Comparison of ENCODE assay signal across 8 mouse cellular contexts in genomic region chr5:67756138-67756537, GRCm38 (mm10).
DNase-seq lines count a peak whose midpoint lies in the region; ATAC-seq and TF ChIP-seq lines count a peak whose summit lies in the region.

No protein-coding gene starts in this region.

- peaks cover 11% of the 10 kb centered on the region for H3K4me1 ChIP-seq in midbrain, embryonic 14.5 days (ENCODE audit: control insufficient read depth, insufficient read depth, low read length)
- peaks cover 15% of the 10 kb centered on the region for H3K4me1 ChIP-seq in midbrain, embryonic 16.5 days (ENCODE audit: control insufficient read depth, insufficient read depth, low read length)
- H3K4me1 ChIP-seq in bone marrow, adult 2 months (ENCODE audit: control insufficient read depth, insufficient read depth, low read length), result no peaks in the 10 kb centered on the region
- H3K4me1 ChIP-seq in embryonic facial prominence, embryonic 11.5 days (ENCODE audit: control insufficient read depth, insufficient read depth, low read length), result no peaks in the 10 kb centered on the region

- H3K36me3 ChIP-seq in midbrain, embryonic 14.5 days (ENCODE audit: control insufficient read depth, insufficient read depth, low read length), result peaks cover 11% of the 10 kb centered on the region
- H3K36me3 ChIP-seq in midbrain, embryonic 16.5 days (ENCODE audit: control insufficient read depth, insufficient read depth, low read length), result peaks cover 8% of the 10 kb centered on the region
- no peaks in the 10 kb centered on the region for H3K36me3 ChIP-seq in embryonic facial prominence, embryonic 11.5 days (replicated peaks; ENCODE audit: control insufficient read depth, insufficient read depth, low read depth, low read length)

- no peaks in the 10 kb centered on the region for H3K9me3 ChIP-seq in midbrain, embryonic 14.5 days (ENCODE audit: control insufficient read depth, low read length)
- no peaks in the 10 kb centered on the region for H3K9me3 ChIP-seq in midbrain, embryonic 16.5 days (replicated peaks; ENCODE audit: control insufficient read depth, low read length, poor library complexity, severe bottlenecking)
- no peaks in the 10 kb centered on the region for H3K9me3 ChIP-seq in embryonic facial prominence, embryonic 11.5 days (replicated peaks; ENCODE audit: control insufficient read depth, low read length)

- no peak overlapping the region for H3K27ac ChIP-seq in midbrain, embryonic 14.5 days (replicated peaks; ENCODE audit: low read depth, low read length)
- no peak overlapping the region for H3K27ac ChIP-seq in midbrain, embryonic 16.5 days (ENCODE audit: low read length)
- H3K27ac ChIP-seq in bone marrow, adult 2 months (ENCODE audit: control insufficient read depth, insufficient read depth, low read depth, low read length, poor library complexity), result no peak overlapping the region
- no peak overlapping the region for H3K27ac ChIP-seq in embryonic facial prominence, embryonic 11.5 days (replicated peaks; ENCODE audit: low read depth, low read length)

- DNase-seq in frontal cortex, postnatal 25 days (ENCODE audit: low spot score in 2 of 2), result no peak
- peak; percentile 78 for DNase-seq in midbrain, embryonic 14.5 days
- peak; percentile 57 for DNase-seq in embryonic facial prominence, embryonic 11.5 days (ENCODE audit: low spot score)
- peak; percentile 14 to 22 for DNase-seq in lung, adult 18-20 months
- peak; percentile 56 for DNase-seq in testis, postnatal 10 days (ENCODE audit: low spot score)

- TF ChIP-seq POLR2A in bone marrow, adult 2 months (IDR thresholded peaks at IDR 0.05; ENCODE audit: borderline replicate concordance, control insufficient read depth, low read depth, low read length), result no peak

- H3K9ac ChIP-seq in midbrain, embryonic 14.5 days (replicated peaks; ENCODE audit: low read length), result no peak overlapping the region
- no peak overlapping the region for H3K9ac ChIP-seq in midbrain, embryonic 16.5 days (ENCODE audit: low read depth, low read length)
- no peak overlapping the region for H3K9ac ChIP-seq in embryonic facial prominence, embryonic 11.5 days (replicated peaks; ENCODE audit: low read length)

- peak; percentile 53; the same call in 1 of the 2 replicates for ATAC-seq in frontal cortex, adult (ENCODE audit: low TSS enrichment)
- no peak for ATAC-seq in midbrain, embryonic 14.5 days (ENCODE audit: low FRiP score, low TSS enrichment)
- ATAC-seq in midbrain, embryonic 16.5 days, result no peak
- no peak for ATAC-seq in embryonic facial prominence, embryonic 11.5 days (replicated peaks; ENCODE audit: insufficient number of reproducible peaks, low FRiP score, low TSS enrichment, low read depth)

- no peaks in the 10 kb centered on the region for H3K27me3 ChIP-seq in midbrain, embryonic 14.5 days (ENCODE audit: control insufficient read depth, insufficient read depth, low read length)
- no peaks in the 10 kb centered on the region for H3K27me3 ChIP-seq in midbrain, embryonic 16.5 days (ENCODE audit: control insufficient read depth, insufficient read depth, low read depth, low read length)
- H3K27me3 ChIP-seq in embryonic facial prominence, embryonic 11.5 days (ENCODE audit: control insufficient read depth, insufficient read depth, low read length), result no peaks in the 10 kb centered on the region

- no peak overlapping the region for H3K4me3 ChIP-seq in midbrain, embryonic 14.5 days (replicated peaks; ENCODE audit: low read depth, low read length)
- no peak overlapping the region for H3K4me3 ChIP-seq in midbrain, embryonic 16.5 days (ENCODE audit: low read depth, low read length)
- no peak overlapping the region for H3K4me3 ChIP-seq in bone marrow, adult 2 months (replicated peaks; ENCODE audit: control insufficient read depth, low read depth, low read length)
- H3K4me3 ChIP-seq in embryonic facial prominence, embryonic 11.5 days (ENCODE audit: low read depth, low read length), result no peak overlapping the region

- 22% methylated on average over 6 of the region's 6 CpGs for WGBS in midbrain, embryonic 14.5 days
- WGBS in midbrain, embryonic 16.5 days, result 20% methylated on average over 6 of the region's 6 CpGs
- 26% methylated on average over 6 of the region's 6 CpGs for WGBS in bone marrow, adult 2 months
- WGBS in embryonic facial prominence, embryonic 11.5 days, result 27% methylated on average over 6 of the region's 6 CpGs

- peak; percentile 76 for TF ChIP-seq CTCF in bone marrow, adult 2 months (IDR thresholded peaks at IDR 0.05; ENCODE audit: control insufficient read depth, insufficient read depth, low read length)

- H3K4me2 ChIP-seq in midbrain, embryonic 14.5 days (ENCODE audit: low read length), result no peak overlapping the region
- no peak overlapping the region for H3K4me2 ChIP-seq in midbrain, embryonic 16.5 days (ENCODE audit: low read length)
- no peak overlapping the region for H3K4me2 ChIP-seq in embryonic facial prominence, embryonic 11.5 days (ENCODE audit: low read depth, low read length)

Comparison
In these comparisons a context has a peak if more than half of its experiments do, and no peak if none do; other contexts are left out.
1. DNase-seq: peak in midbrain, embryonic 14.5 days (single experiment), embryonic facial prominence, embryonic 11.5 days (single experiment), lung, adult 18-20 months (2 of 2) and testis, postnatal 10 days (single experiment); none in frontal cortex, postnatal 25 days (0 of 2).